Mouse (Mus musculus): ENCODE measurements around the gene Smim20.

The Smim20 gene

DNA sequence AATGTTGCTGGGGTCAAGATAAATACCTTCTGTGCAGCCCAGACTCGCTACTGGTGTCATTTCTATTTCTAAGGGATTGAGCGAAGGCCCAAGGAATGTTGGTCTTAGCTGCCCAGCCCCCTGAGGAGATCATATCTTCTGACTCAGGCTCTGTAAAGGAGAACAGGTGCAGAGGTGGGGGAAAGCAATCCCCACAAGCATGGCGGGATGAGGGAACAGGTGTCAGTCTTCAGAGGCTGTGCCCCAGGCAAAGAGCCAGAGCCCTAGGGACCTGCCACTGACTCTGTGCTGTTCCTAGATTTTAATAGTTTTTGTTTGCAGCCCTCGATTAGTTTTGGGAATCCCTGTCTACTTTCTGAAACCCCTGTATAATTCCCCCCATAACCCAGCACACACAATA lies 702 bp upstream of the Smim20 start:
- DNase-seq (ENCODE audit: low read depth) = no peak

DNA sequence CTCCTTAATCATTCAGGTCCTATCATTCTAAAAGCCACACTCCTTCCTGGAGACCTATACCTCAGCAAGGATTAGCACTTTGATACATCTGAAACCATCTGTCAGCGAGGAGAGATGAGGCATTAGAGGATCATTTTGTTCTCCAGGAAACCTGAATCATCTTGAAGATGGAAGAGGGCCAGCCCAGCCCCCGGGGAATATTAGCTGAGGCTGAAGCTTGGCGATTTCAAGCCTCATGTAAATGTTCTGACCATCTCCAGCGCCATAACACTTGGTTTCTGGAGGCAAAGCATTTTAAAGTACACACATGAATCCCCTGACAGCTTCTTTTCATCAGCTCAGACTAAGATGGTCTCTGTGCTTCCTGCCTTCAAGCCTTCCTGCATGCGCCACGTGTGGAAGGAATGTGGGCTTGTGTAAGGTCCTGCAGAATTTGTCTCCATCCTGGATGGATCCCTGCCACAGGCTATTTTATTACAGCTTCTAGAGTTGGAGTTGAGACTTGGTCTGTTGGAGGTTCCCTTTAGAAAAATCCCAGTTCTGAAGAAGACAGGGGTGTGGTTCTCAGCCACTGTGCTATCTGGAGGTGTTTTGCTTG lies 1.3 kb downstream of the Smim20 start:
- DNase-seq (ENCODE audit: low read depth) = peak; percentile 78

DNA sequence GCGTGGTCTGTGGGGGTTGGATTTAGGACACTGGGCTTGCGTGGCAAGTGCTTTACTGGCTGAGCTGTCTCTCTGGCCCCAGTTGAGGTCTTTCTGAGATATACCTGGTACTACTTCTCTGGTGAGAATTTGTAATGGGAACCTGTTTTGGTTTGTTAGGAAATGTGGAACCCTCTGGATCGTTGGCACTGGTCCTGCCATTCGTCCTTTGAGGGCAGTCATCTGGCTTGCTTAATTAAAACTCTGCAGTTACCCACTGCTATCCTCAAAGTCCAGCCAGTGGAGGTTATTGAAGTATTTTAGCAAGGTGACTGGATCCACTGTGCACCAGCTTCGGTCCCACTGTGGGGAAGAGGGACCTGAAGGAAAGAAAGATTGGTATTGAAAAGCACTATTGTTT lies 2.9 kb downstream of the Smim20 start:
- no peak for DNase-seq (ENCODE audit: low read depth)

DNA sequence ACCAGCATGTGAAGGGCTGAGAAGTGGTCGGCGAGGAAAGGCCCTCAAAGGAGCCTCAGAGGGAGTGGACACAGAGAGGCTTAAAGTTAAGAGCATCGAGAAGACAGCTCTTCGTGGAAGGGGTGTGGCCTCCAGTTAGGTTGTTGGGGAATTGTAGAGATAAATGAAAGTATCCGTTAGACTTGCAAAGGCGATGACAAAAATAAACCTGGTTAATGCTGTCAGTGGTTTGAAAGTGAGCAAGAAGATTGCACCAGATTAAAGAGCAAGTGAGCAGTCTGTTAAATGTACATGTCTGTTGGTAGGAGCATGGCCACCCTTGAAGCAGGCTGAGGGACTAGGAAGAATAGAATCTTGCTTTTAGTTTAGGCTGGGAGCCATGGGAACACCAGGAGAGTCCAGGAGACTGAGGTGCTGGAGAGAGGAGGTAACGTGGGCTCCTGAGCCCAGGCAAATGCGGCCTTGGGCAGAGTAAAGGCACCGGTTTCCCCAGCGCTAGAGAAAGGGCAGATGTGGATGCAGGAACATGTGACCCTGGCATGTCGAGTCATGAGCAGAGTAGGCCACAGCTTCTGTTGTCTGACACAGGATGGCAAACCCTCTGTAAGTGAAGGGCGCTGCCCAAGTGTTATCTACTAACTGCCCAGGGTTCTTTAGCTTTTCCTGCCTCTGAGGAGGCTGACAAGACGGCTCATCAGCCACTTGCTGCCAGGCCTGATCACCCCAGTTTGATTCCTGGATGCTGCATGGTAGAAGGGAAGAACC lies 4.2 kb downstream of the Smim20 start:
- DNase-seq (ENCODE audit: low read depth) = no peak

DNA sequence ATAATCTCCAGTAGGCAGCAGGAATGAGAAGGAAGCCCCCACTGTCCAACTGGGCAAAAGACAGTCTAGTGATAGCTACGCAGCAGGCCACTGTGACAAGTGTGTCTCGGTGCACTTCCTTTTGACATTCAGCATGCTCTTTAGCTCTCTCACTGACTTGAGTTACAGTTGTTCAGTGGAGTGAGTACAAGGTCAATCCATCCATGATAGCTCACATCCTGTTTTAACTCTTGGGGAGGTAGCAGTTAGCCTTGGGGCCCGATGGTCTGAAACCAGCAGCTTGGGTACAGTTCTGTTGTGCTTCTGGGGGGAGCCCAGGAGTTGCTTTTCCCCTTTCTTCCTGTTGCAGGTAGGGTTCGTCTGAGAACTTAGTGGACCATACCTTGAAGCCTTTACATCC lies 5.7 kb downstream of the Smim20 start:
- no peak for DNase-seq (ENCODE audit: low read depth)

DNA sequence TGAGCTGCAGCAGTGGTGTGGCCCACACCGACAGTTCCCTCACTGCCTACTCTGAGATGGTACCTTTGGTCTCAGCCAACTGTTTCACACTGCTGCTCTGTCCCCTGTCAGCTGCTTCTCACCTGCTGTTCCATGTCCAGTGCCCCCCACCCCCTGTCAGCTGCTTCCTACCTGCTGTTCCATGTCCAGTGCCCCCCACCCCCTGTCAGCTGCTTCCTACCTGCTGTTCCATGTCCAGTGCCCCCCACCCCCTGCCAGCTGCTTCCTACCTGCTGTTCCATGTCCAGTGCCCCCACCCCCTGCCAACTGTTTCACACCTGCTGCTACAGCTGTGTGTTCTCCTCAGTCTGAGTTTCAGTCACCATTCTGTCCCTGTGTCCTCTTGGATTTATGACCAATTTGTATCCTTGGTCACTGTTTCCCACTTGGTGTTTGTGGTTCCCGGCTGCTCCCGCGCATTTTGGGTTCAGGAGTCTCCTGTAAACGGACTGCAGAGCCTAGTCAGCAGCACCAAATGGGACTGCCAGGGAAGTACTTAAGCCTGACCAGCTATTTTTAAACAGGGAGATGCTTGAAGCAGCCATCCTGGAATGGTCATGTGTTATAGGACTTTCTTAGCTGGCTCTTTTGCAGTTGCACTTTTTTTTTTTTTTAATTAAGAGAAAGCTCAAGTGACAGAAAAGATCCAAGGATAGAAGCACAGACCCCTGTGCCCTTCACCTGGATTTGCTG lies 7.0 kb downstream of the Smim20 start:
- no peak for DNase-seq (ENCODE audit: low read depth)

DNA sequence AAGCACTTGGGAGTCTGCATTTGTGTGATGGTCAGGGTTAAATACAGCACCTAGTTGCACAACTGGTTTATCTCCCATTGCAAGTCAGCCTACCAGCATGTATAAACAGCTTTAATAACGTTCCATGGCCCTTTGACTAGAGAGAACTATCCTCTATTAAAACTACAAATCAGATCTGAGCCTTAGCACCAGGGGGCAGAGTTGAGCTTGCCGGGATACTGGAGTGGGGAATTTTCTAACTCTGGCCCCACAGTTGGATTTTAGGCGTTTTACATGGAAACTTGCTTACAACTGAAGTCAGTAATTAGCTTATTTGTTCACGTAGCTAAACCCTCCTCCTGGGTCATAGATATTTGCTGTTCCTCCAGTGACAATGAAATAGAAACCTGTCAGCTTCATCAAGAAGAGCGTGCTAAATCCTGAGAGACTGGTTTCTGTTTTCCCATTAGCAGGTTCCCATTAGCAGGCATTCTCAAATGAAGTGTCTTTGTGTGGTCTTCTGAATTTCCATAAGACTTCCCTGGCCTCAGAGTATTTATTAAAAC lies 8.0 kb downstream of the Smim20 start:
- DNase-seq (ENCODE audit: low read depth) = peak; percentile 74

DNA sequence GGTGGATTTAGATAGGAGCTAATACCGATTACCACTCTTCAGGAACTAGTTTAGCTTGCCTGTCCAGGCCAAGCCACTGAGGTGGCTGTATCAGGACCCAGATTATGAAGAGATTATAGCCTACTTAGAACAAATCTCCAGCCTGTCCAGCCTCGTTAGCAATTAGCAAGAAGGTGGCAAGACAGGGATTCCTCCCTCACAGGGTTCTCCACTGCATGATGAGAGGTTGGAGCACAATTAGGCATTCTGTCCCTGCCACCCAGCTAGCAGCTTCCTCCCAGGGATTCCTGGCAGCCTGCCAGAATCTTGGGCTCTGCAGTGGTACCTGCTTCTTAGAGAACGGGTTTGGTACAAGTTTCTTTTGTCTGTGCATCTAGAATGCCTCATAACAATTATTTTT lies 8.5 kb downstream of the Smim20 start:
- no peak for DNase-seq (ENCODE audit: low read depth)

DNA sequence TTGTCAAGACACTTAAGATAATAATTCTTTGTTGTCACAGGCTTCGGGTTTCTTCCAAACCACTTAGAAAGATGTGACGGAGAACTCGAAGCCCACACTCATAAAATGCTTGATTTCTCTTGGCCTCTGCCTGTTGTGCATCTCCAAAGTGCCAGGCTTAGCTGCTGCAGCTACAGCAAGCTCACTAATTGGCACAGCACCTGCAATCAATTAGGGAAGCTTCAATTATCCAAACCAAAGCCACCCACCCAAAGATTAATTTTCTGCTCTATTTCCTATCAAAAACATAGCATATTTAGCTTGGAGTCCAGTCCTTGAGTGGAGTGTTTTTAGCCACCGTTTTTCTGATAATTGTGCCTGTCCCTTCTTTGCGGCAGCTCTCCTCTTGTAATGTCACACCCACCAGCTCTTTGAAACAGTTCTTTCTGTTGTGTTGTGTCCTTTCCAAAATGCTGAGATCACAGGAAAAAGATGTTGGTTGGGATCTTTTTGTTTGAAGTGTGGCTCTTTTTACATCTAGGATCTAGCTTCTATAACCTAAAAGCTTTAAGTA lies 9.7 kb downstream of the Smim20 start:
- no peak for DNase-seq (ENCODE audit: low read depth)

DNA sequence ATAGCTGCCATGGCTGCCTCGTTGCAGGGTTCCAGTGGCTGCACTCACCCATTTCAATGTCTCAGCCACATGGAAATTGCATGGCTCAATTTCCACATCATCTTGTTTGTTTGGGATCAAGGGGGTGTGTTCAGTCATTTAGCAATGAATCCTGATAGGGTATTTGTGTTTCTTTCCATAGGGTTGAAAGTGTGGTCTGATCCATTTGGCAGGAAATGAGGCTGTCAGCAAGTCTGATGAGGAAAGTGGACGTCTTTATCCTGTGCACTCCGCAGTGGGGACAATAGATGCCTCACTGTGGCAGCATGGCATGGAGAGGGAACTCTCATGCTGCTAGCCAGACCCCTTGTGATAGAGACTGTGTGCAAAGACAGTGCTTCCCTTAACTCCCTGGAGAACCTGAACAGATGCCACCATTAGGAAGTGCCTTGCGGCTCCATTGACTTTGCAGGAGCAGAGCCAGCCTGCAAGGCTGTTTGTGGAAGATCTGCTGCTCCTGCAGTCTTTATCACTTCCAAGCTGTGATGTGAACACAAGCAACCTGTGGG lies 10.9 kb downstream of the Smim20 start:
- DNase-seq (ENCODE audit: low read depth) = no peak

DNA sequence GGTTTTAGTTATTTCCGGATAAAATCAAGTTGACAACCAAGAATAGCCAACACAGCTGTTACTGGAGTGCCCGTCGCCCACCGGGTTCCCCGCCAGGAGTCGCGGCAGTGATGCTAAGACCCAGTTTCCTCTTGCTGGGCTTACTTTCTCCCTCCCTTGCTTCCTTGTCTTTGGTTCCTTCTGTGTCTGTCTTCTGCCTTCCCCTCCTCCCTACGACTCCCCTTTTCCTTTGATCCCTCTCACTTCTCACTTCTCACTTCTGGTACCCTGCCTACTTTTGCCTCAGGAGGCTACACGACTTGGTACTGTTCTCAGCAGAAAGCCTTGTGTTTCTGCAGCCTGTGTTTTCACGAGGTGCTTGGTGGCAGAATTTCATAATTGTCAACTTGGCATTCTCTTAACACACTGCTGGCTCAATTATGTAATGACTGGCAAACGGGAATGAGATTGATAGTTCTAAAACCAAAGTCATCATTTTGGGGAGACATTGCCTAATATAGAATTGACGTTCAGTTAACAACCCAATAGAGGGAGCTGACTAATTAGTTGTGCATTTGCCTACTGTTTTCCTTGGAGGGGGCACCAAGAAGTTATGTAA lies 12.4 kb downstream of the Smim20 start:
- DNase-seq (ENCODE audit: low read depth) = no peak

DNA sequence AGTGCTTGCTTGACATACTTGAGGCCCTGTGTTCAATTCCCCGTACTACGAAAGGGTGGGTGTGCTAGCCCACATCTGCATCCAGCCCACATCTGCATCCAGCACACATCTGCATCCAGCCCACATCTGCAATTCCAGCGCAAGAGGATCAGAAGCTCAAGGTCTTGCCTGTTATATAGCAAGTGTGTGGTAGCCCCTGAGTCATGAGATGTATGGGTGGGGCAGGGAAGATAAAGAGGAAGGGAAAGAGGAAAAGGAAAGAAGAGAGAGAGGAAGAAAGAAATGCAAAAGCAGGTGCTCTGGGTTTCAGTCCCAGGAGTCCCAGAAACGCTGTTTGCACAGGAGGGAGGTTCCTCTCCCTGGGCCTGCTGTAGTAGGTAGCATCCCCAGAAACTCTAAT lies 15.6 kb downstream of the Smim20 start:
- DNase-seq (ENCODE audit: low read depth) = no peak

DNA sequence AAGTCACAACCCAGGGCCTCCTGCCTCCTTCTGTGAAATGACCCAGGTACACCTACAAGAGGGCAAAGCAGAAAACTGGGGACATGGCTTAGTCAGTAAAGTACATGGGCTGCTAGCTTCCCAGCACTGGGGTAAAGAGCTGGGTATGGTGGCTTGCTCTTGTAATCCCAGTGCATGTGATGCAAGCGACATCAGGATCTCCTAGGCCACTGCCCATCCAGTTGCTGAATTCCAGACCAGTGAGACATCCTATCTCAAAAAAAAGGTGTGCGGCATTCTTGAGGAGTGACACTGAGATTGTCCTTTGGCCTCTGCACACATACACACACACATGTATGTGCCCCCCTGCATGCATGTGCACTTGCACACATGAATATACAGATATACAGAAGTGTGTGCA lies 19.5 kb downstream of the Smim20 start:
- no peak for DNase-seq (ENCODE audit: low read depth)

DNA sequence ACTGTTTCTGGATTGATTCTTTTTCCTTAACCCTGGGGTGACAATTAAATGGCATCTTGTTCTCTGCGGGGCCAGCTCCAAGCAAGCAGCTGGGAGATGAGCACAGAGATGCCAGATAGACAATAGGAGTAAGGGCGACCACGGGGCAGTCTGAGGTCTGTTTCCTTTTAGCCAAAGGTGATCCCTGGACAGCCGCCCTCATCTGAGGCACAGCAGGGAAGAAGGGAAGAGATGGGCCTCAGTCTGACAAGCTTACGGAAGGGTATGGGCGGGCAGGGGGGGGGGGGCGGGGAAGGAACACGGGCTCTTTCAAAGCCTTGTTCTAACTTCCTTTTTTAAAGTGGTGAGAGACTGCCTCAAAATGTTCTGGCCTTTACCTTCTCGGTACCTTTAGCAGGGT lies 22.6 kb downstream of the Smim20 start:
- DNase-seq (ENCODE audit: low read depth) = no peak

DNA sequence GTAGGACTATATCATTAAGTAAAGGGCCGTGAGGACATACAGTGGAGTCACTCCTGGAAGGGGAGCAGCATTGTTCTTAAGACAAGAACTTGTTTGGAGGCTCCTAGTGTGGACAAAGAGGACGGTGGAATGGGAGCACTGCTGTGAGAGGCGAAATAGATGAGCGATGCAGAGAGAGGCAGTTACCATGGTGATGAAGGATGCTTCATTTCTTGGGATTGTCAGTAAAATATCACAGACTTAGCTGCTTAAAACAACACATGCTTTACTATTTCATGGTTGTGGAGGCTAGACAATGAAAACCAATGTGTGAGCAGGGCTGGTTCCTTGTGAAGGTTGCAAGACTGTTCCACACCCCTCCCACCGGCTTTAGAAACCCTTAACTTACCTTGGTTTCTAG lies 27.7 kb downstream of the Smim20 start:
- no peak for DNase-seq (ENCODE audit: low read depth)

DNA sequence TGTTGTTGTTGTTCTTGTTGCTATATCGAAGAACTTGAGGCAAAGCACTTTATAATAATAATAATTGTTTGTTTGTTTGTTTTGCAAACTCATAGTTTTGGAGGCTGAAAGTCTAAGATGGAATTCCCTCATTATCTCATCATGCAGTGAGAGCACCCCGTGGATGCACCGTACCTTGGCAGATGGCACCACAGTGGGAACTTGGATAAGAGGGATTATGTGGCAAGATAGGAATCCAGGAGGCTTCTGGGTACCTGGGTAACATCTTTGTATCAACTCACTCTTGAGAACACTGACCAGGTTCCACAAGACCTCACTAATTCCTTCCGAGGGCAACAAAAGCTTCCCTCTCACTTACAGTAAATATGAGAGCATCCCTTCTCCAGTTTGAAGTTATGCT lies 30.1 kb downstream of the Smim20 start:
- no peak for DNase-seq (ENCODE audit: low read depth)

DNA sequence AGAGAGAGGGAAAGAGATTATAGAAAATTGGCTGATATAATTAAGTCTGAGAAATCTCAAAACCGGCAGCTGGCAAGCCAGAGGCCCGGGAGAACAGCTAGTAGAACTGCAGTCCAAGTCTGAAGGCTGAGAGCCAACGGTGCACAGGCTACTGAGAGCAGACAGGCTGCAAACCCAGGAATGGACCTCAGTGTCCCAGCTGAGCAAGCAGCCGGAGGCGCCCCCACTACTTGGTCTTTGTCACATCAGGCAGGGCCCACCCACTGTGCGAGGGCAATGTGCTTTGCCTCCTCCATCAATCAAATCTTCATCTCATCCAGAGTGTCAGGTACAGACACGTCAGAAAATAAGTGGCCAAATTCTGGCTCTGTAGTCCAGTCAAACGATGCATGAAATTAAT lies 34.6 kb downstream of the Smim20 start:
- DNase-seq (ENCODE audit: low read depth) = no peak

DNA sequence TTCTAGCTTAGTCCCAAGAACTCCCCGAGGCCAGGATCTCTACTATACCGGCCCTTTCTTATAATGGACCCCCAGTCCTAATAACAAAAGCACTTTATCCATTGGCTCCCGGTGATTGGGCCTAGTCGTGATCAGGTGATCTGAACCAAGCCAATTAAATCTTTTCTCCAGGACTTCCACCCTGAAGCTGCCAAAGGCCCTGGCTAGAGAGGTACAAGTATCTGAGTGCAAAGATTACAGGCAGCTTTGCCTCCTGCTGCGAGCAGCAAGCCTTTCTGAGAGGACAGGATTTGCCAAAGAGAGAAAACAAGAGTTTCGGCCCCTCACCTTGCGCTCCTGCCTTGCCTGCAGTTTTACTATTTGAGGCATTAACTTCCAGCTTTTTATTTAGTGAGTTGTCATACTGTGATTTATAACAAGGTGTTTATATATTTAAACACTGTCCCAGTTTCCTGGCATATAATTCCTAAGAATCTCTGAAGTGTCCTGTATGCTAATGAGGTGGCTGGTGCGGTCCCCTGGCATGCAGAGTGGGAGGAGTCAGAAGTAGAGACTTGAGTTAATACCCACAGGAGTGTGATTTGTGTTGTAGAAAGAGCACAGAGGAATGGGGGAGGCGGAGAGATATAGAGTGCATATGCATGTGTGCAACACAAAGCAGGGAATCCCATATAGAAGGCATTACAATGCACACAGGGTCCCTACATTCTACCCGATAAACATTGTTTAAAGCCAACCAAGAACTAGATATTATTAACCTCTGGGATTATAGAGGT lies 36.2 kb downstream of the Smim20 start:
- no peak for DNase-seq (ENCODE audit: low read depth)

DNA sequence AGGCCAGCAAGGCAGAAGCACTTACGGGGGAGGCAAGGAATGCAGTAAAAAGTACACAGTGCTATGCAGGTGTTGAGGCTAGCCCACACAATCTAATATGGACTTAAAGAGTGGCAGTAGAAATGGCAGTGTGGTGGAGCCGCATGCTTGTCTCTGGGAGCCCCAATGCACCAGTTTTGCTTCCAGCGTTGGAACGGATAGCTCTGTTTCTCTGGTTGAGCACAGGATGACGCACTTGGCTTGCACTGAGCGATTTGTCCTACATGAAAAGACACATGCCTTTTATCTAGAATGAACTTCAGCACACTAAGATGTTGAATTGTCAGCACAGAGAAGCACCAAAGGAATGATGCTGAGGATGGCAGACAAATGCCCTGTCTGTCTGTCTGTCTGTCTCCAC lies 37.1 kb downstream of the Smim20 start:
- no peak for DNase-seq (ENCODE audit: low read depth)

DNA sequence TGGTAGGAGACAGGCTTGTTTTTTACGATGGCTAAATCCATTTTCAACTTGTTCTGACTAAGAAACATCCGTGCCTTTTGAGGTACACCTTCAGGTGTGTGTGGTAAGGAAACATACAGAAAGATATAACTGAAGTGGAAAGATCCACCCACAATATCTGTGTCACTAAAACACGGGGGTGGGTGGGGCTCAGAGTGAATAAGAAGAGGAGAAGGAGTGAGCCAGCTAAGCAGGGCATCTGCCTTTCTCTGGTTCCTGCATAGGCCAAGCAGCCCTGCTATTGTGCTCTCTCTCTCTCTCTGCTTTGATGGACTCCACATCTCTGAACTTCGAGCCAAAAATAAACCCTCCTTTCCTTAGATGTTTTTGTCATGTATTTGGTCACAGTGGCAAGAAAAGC lies 38.1 kb downstream of the Smim20 start:
- no peak for DNase-seq (ENCODE audit: low read depth)

DNA sequence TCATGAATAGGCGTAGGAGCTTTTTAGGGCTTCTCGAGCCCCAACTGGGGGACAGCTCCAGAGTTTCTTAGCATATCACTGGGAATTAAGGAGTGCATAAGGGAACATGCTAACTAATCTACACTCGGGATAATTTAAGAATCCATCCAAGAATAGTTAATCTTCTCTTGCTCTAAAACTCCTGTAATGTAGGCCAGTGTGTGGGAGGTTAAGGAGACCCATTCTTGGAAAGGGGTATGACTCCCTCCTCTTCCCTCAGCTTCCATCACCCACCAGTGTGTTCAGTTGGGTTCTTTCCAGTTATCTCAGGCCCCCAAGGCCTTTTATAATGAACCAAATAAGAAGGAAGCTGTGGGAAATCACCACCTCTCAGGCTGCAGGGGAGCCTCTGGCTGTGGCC lies 40.0 kb downstream of the Smim20 start:
- DNase-seq (ENCODE audit: low read depth) = no peak
